Mouse (Mus musculus) bone marrow macrophage, adult 2 months (primary cell): ENCODE measurements around the gene Gm21119.
"Not testable (repeated sequence)": the region's sequence is repeated elsewhere in the genome, so short reads cannot be mapped to it uniquely, and the experiment has no call there.

ENCODE experiments used
- CTCF ChIP-seq: IDR thresholded peaks from 2 replicates; pipeline ENCODE4 v1.5.1; 2012; ENCODE audit warnings: low read depth, mild to moderate bottlenecking, low read length, moderate library complexity
- POLR2A ChIP-seq: IDR thresholded peaks from 2 replicates; pipeline ENCODE4 v1.6.1; 2012; ENCODE audit warnings: mild to moderate bottlenecking, low read depth, low read length, borderline replicate concordance

GRCm38 (mm10) chr8:20610856-20611255 lies 3.9 kb upstream of the Gm21119 start:
- TF ChIP-seq POLR2A, CTCF: not testable (repeated sequence)
